Mouse (Mus musculus) testis, adult 2 months (tissue): ENCODE measurements at regions not wholly inside any gene's neighbourhood (a gene's known extent, or its start where the extent isn't known, plus 50 kb on each side); places are given as distances from the start of the nearest gene placed in this dataset.

Experiments
- H3K27ac ChIP-seq: fragments of 200-500 bp; 2 replicates; pipeline ENCODE4 v1.5.1; 2012; ENCODE audit warnings: low read depth, low read length; ENCODE audit not compliant: control insufficient read depth, insufficient read depth
- H3K27me3 ChIP-seq: fragments of 200-500 bp; 2 replicates; pipeline ENCODE4 v1.6.1; 2012; ENCODE audit warnings: mild to moderate bottlenecking, low read length, moderate library complexity; ENCODE audit not compliant: control insufficient read depth, insufficient read depth
- H3K36me3 ChIP-seq: fragments of 200-500 bp; 2 replicates; pipeline ENCODE4 v1.6.1; 2012; ENCODE audit warnings: mild to moderate bottlenecking, low read length; ENCODE audit not compliant: control insufficient read depth, insufficient read depth
- H3K4me1 ChIP-seq: fragments of 200-500 bp; 2 replicates; pipeline ENCODE4 v1.6.1; 2012; ENCODE audit warnings: low read length; ENCODE audit not compliant: control insufficient read depth, insufficient read depth
- H3K4me3 ChIP-seq: fragments of 200-500 bp; 2 replicates; pipeline ENCODE4 v1.5.1; 2012; ENCODE audit warnings: low read depth, mild to moderate bottlenecking, low read length, moderate library complexity, mixed read lengths; ENCODE audit not compliant: control insufficient read depth
- CTCF ChIP-seq: fragments of 200-500 bp; IDR thresholded peaks from 2 replicates; pipeline ENCODE4 v1.5.1; 2012; ENCODE audit warnings: low read depth, mild to moderate bottlenecking, inconsistent platforms, low read length, moderate library complexity; ENCODE audit not compliant: control insufficient read depth, insufficient read depth, insufficient replicate concordance
- POLR2A ChIP-seq: fragments of 200-500 bp; IDR thresholded peaks from 2 replicates; pipeline ENCODE4 v1.6.1; 2012; ENCODE audit warnings: low read depth, mild to moderate bottlenecking, inconsistent platforms, low read length, moderate library complexity; ENCODE audit not compliant: control insufficient read depth

DNA sequence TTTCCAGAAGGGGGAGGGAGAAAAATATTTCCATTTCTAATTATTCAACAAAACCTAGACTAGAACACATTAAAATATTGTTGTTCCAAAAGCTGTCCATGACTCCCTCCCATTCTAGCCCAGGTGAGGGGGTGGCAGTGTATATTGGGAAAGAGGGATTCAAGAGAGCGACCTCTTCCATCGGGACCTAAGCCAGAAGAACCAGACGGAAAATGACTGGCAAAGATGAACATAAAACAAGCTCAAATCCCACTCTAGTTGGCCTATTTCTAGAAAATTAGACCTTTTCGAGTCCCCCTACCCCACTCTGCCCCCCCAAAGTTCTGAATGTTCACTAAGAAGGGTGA, 84.3 kb upstream of the Hsd17b12 start:
- Histone ChIP-seq H3K27me3 (0 out of 2 replicates have a peak, but pooled peaks cover 2% of the 10 kb centered on the region), H3K4me1 (peaks cover 12% of the 10 kb centered on the region), H3K4me3 (no peak overlapping the region), H3K36me3 (no peaks in the 10 kb centered on the region), H3K27ac (no peak overlapping the region)
- no peak for TF ChIP-seq CTCF
- TF ChIP-seq POLR2A = no peak

DNA sequence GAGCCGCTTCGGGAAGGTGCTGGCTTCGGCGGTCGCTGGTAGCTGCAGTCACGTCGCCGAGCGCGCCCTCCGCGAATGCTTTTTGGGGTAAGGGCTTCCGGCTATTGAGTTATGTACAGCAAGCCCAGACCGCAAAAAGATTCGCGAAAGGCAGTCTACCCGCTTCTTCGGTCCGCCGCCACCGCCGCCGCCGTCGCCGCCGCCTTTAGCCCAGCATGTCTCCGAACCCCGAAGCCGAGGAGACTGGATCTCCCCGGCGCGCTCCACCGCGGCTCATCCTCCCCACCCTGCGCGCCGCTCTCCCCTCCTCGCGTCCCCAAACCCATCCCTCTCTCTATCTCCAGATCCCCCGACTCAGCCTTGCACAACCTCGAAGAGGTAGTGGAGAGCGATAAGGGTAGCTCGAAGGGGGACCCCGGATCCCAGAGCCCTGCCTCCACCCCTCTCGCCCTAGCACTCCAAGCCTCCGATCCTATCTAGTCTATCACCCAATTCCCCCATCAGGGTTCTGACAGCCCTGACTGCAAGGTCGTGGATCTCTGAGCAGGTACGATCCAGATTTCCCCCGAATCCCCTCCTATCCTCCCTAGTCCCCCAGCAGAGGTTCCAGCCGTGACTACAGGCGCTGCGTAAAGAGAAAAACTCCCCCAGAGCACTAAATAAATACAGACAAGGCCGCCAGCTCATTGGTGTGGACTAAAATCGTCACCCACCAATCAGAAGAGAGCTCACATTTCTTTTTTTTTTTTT, 83.7 kb upstream of the Hsd17b12 start:
- Histone ChIP-seq H3K4me1 (peaks cover 8% of the 10 kb centered on the region), H3K36me3 (no peaks in the 10 kb centered on the region), H3K4me3 (peak overlapping the region; percentile 43), H3K27me3 (0 out of 2 replicates have a peak, but pooled peaks cover 2% of the 10 kb centered on the region), H3K27ac (no peak overlapping the region)
- no peak for TF ChIP-seq POLR2A
- TF ChIP-seq CTCF = no peak

DNA sequence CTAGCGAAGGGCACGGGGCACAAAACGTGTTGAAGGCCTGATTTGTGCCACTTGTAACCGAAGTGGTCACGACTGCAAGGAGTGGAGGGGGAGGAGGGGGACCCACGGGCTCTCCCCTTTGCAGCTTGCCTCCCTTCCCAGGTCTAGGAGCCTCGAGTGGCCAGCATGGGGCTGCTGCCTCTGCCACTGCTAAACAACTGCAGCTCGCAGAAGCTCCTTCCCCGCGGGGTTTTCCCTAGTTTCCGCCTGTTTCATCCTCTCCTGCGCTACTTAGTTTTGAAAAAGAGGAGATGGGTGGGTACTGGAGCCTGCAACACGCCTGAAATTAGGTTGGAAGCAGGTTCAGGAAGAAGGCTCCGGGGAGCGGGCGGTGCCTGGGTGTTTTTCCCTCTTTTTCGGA, 82.6 kb upstream of the Hsd17b12 start:
- 0 out of 2 replicates have a peak, but pooled peaks cover 2% of the 10 kb centered on the region for H3K27me3 ChIP-seq
- H3K4me3 ChIP-seq = no peak overlapping the region
- no peak for TF ChIP-seq CTCF
- no peak for TF ChIP-seq POLR2A
- no peaks in the 10 kb centered on the region for H3K36me3 ChIP-seq
- no peak overlapping the region for H3K27ac ChIP-seq
- peaks cover 8% of the 10 kb centered on the region for H3K4me1 ChIP-seq

DNA sequence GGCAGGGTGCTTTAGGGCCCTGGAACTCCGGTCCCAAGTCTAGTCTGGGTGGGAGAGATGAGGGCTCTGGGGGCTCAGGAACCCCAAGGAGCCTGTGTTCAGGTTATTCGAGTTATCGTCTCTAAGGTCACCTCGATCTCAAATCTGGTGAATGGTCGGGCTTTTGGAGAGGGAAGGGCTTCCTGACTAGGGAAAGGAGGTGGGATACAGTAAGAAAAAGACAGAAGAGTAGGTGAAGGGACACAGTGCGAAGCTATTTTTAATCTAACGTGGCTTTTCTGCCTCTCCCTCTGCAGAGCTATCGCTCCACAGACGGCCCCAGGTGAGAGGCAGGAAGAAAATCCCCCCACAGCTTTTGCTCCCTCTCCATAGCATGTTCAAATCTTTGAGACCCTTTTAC, 81.8 kb upstream of the Hsd17b12 start:
- Histone ChIP-seq H3K27me3 (0 out of 2 replicates have a peak, but pooled peaks cover 2% of the 10 kb centered on the region), H3K36me3 (no peaks in the 10 kb centered on the region)
- TF ChIP-seq POLR2A = no peak
- no peak for TF ChIP-seq CTCF

DNA sequence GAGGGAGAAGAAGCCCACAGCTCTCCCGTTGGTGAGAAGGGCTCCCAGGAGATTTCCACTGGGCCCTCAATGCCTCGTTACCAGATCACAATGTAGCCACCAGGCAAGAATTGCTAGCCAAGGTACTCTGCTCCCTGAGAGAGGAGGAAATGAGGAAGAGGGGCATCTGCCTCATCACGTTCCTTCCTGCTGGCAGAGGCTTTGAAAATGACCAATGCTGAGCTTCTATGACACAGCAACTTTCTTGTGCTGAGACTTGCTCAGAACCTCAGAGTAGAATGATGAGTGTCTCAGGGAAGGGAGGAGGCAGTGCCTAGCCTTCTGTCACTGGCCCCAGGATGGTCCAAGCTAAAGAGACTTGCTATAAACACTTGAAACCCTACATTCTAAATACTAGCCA, 78.7 kb upstream of the Hsd17b12 start:
- Histone ChIP-seq H3K36me3 (no peaks in the 10 kb centered on the region), H3K4me1 (peaks cover 3% of the 10 kb centered on the region), H3K4me3 (no peak overlapping the region), H3K27me3 (0 out of 2 replicates have a peak, but pooled peaks cover 2% of the 10 kb centered on the region), H3K27ac (no peak overlapping the region)
- TF ChIP-seq CTCF (no peak), POLR2A (no peak)

More for the DNA sequence above, 81.8 kb upstream of the Hsd17b12 start:
- Histone ChIP-seq H3K4me3 (no peak overlapping the region), H3K27ac (no peak overlapping the region), H3K4me1 (peaks cover 5% of the 10 kb centered on the region)

DNA sequence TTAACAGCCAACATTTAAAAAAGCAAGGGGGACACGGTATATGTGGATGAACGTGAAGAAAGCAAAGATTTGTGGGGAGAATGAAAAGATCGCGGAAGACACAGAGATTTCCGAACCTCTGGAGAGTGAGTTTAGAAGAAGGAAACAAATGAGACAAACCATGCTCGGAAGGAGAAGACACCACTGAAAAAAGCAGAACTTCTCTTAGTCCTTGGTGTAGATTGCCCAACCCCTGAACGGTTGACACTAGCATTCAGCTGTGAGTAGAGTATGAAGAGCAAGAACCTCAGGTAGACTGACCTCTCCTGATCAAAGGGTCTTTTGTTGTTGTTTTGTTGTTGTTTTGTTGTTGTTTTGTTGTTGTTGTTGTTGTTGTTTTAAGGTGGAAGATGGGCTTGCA, 75.8 kb upstream of the Hsd17b12 start:
- TF ChIP-seq POLR2A = no peak
- TF ChIP-seq CTCF = no peak
- Histone ChIP-seq H3K27ac (no peak overlapping the region), H3K36me3 (no peaks in the 10 kb centered on the region), H3K4me3 (no peak overlapping the region), H3K4me1 (no peaks in the 10 kb centered on the region), H3K27me3 (no peaks in the 10 kb centered on the region)

DNA sequence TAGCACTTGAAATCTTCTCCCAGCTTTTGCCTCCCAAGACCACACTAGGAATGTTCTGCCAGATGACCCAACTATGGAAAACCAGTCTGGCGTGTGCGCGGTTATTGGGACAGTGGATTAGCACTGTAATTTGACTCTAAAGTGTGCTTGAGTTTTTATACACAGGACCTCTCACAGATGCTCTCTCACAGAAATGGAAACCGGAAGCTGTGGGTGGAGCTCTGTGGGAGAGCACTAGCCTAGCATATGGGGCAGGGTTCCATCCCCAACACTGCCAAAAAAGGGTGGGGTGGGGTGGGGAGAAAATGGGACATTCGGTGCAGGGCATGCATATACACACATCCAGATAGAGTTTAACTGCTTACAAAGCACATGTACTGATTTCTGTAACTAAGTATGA, 61.7 kb upstream of the Hsd17b12 start:
- no peak overlapping the region for H3K4me3 ChIP-seq
- no peak for TF ChIP-seq POLR2A
- TF ChIP-seq CTCF = no peak
- H3K27ac ChIP-seq = no peak overlapping the region

DNA sequence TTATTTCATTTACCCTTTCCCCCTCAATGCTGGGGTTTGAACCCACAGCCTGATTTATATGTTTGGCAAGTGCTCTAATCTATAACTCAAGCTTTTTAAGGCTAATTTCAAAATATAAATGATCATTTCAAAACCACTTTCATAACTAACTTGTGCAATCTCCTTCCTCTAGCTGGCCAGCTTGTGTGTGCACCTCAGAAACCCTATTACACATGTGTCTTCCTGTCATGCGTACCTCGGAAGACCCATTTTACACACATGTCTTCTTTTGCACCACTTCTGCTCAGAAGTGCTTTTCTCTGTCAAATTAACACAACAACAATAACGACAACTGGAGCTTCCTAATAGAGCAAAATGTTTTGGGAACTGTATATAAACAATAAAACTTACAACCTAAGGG, 59.7 kb upstream of the Hsd17b12 start:
- Histone ChIP-seq H3K4me1 (no peaks in the 10 kb centered on the region), H3K4me3 (no peak overlapping the region), H3K27me3 (no peaks in the 10 kb centered on the region), H3K36me3 (no peaks in the 10 kb centered on the region), H3K27ac (no peak overlapping the region)
- TF ChIP-seq POLR2A (no peak), CTCF (no peak)

More for the DNA sequence above, 61.7 kb upstream of the Hsd17b12 start:
- Histone ChIP-seq H3K27me3 (no peaks in the 10 kb centered on the region), H3K4me1 (no peaks in the 10 kb centered on the region), H3K36me3 (no peaks in the 10 kb centered on the region)
